Mouse (Mus musculus): ENCODE measurements around the gene Exosc5. TPM values are rescaled to one million over a fixed set of nuclear protein-coding genes. Genes with fewer than 3 reads are reported as not detected.
A peak's percentile ranks its signal among the peaks of the same experiment; 100 is the strongest.

Exosc5 gene
- polyA plus RNA-seq, 1 experiment from 2014 or later = 39.5 TPM

- Histone ChIP-seq H3K27ac (ENCODE audit: low read depth, low read length) (no peak overlapping the region), H3K36me3 (ENCODE audit: control insufficient read depth, insufficient read depth, low read length) (no peaks in the 10 kb centered on the region), H3K4me2 (ENCODE audit: low read length) (no peak overlapping the region), H3K4me3 (ENCODE audit: low read length) (no peak overlapping the region), H3K9me3 (ENCODE audit: control insufficient read depth, low read length) (no peaks in the 10 kb centered on the region), H3K27me3 (replicated peaks; ENCODE audit: control insufficient read depth, insufficient read depth, low read length) (no peaks in the 10 kb centered on the region), H3K9ac (ENCODE audit: low read depth, low read length) (no peak overlapping the region), H3K4me1 (ENCODE audit: control insufficient read depth, insufficient read depth, low read depth, low read length) (no peaks in the 10 kb centered on the region)
- 91% methylated on average over 8 of the region's 8 CpGs for WGBS
- no peak for ATAC-seq
Measured at GRCm38 (mm10) chr7:25651281-25651680, 7.7 kb upstream of the Exosc5 start.

GRCm38 (mm10) chr7:25652244-25652759, 6.7 kb upstream of the Exosc5 start:
- WGBS = 93% methylated on average over 12 of the region's 12 CpGs
- Histone ChIP-seq H3K9me3 (ENCODE audit: control insufficient read depth, low read length) (no peaks in the 10 kb centered on the region), H3K36me3 (ENCODE audit: control insufficient read depth, insufficient read depth, low read length) (no peaks in the 10 kb centered on the region), H3K27me3 (replicated peaks; ENCODE audit: control insufficient read depth, insufficient read depth, low read length) (no peaks in the 10 kb centered on the region), H3K4me2 (ENCODE audit: low read length) (no peak overlapping the region), H3K27ac (ENCODE audit: low read depth, low read length) (no peak overlapping the region), H3K4me3 (ENCODE audit: low read length) (no peak overlapping the region), H3K4me1 (ENCODE audit: control insufficient read depth, insufficient read depth, low read depth, low read length) (peaks cover 3% of the 10 kb centered on the region), H3K9ac (ENCODE audit: low read depth, low read length) (no peak overlapping the region)
- no peak for ATAC-seq

GRCm38 (mm10) chr7:25655601-25656428, 3.1 kb upstream of the Exosc5 start:
- Histone ChIP-seq H3K27ac (ENCODE audit: low read depth, low read length) (no peak overlapping the region), H3K4me3 (ENCODE audit: low read length) (no peak overlapping the region), H3K4me2 (ENCODE audit: low read length) (no peak overlapping the region), H3K27me3 (replicated peaks; ENCODE audit: control insufficient read depth, insufficient read depth, low read length) (no peaks in the 10 kb centered on the region), H3K9me3 (ENCODE audit: control insufficient read depth, low read length) (no peaks in the 10 kb centered on the region), H3K36me3 (ENCODE audit: control insufficient read depth, insufficient read depth, low read length) (no peaks in the 10 kb centered on the region), H3K9ac (ENCODE audit: low read depth, low read length) (no peak overlapping the region), H3K4me1 (ENCODE audit: control insufficient read depth, insufficient read depth, low read depth, low read length) (peaks cover 19% of the 10 kb centered on the region)
- no peak for ATAC-seq
- 78% methylated on average over 11 of the region's 11 CpGs for WGBS

- peaks cover 19% of the 10 kb centered on the region for H3K4me1 ChIP-seq (ENCODE audit: control insufficient read depth, insufficient read depth, low read depth, low read length)
- H3K36me3 ChIP-seq (ENCODE audit: control insufficient read depth, insufficient read depth, low read length) = no peaks in the 10 kb centered on the region
- H3K9me3 ChIP-seq (ENCODE audit: control insufficient read depth, low read length) = no peaks in the 10 kb centered on the region
- H3K9ac ChIP-seq (ENCODE audit: low read depth, low read length) = peak overlapping the region; percentile 75
- H3K27me3 ChIP-seq (replicated peaks; ENCODE audit: control insufficient read depth, insufficient read depth, low read length) = no peaks in the 10 kb centered on the region
- no peak overlapping the region for H3K27ac ChIP-seq (ENCODE audit: low read depth, low read length)
- H3K4me2 ChIP-seq (ENCODE audit: low read length) = peak overlapping the region; percentile 84
- H3K4me3 ChIP-seq (ENCODE audit: low read length) = peak overlapping the region; percentile 78
- WGBS = 42% methylated on average over 10 of the region's 10 CpGs
- ATAC-seq = no peak
Measured at GRCm38 (mm10) chr7:25657785-25658184, 1.2 kb upstream of the Exosc5 start.

- H3K9me3 ChIP-seq (ENCODE audit: control insufficient read depth, low read length) = no peaks in the 10 kb centered on the region
Measured at GRCm38 (mm10) chr7:25666381-25666780, 7.4 kb downstream of the Exosc5 start.

GRCm38 (mm10) chr7:25669158-25669557, 10.2 kb downstream of the Exosc5 start:
- H3K9ac ChIP-seq (ENCODE audit: low read depth, low read length) = no peak overlapping the region
- H3K36me3 ChIP-seq (ENCODE audit: control insufficient read depth, insufficient read depth, low read length) = peaks cover 18% of the 10 kb centered on the region
- H3K9me3 ChIP-seq (ENCODE audit: control insufficient read depth, low read length) = no peaks in the 10 kb centered on the region
- no peak overlapping the region for H3K4me3 ChIP-seq (ENCODE audit: low read length)
- WGBS = 91% methylated on average over 7 of the region's 10 CpGs
- no peak overlapping the region for H3K27ac ChIP-seq (ENCODE audit: low read depth, low read length)
- H3K4me1 ChIP-seq (ENCODE audit: control insufficient read depth, insufficient read depth, low read depth, low read length) = no peaks in the 10 kb centered on the region
- H3K4me2 ChIP-seq (ENCODE audit: low read length) = no peak overlapping the region
- ATAC-seq = no peak
- peaks cover 6% of the 10 kb centered on the region; the same call in 1 of the 2 replicates for H3K27me3 ChIP-seq (replicated peaks; ENCODE audit: control insufficient read depth, insufficient read depth, low read length)

More at GRCm38 (mm10) chr7:25666381-25666780, 7.4 kb downstream of the Exosc5 start:
- WGBS = 95% methylated on average over 8 of the region's 8 CpGs
- Histone ChIP-seq H3K4me2 (ENCODE audit: low read length) (no peak overlapping the region), H3K9ac (ENCODE audit: low read depth, low read length) (no peak overlapping the region), H3K27ac (ENCODE audit: low read depth, low read length) (no peak overlapping the region), H3K4me1 (ENCODE audit: control insufficient read depth, insufficient read depth, low read depth, low read length) (no peaks in the 10 kb centered on the region), H3K27me3 (replicated peaks; ENCODE audit: control insufficient read depth, insufficient read depth, low read length) (no peaks in the 10 kb centered on the region), H3K4me3 (ENCODE audit: low read length) (no peak overlapping the region), H3K36me3 (ENCODE audit: control insufficient read depth, insufficient read depth, low read length) (peaks cover 18% of the 10 kb centered on the region)
- no peak for ATAC-seq

GRCm38 (mm10) chr7:25669631-25670030, 10.7 kb downstream of the Exosc5 start:
- no peaks in the 10 kb centered on the region for H3K9me3 ChIP-seq (ENCODE audit: control insufficient read depth, low read length)
- no peaks in the 10 kb centered on the region for H3K4me1 ChIP-seq (ENCODE audit: control insufficient read depth, insufficient read depth, low read depth, low read length)
- H3K9ac ChIP-seq (ENCODE audit: low read depth, low read length) = no peak overlapping the region
- H3K36me3 ChIP-seq (ENCODE audit: control insufficient read depth, insufficient read depth, low read length) = peaks cover 15% of the 10 kb centered on the region
- no peak overlapping the region for H3K4me3 ChIP-seq (ENCODE audit: low read length)
- peaks cover 7% of the 10 kb centered on the region; the same call in 1 of the 2 replicates for H3K27me3 ChIP-seq (replicated peaks; ENCODE audit: control insufficient read depth, insufficient read depth, low read length)
- no peak for ATAC-seq
- no peak overlapping the region for H3K27ac ChIP-seq (ENCODE audit: low read depth, low read length)
- WGBS = 80% methylated on average over 9 of the region's 9 CpGs
- no peak overlapping the region for H3K4me2 ChIP-seq (ENCODE audit: low read length)

- Histone ChIP-seq H3K4me3 (ENCODE audit: low read length) (no peak overlapping the region), H3K36me3 (ENCODE audit: control insufficient read depth, insufficient read depth, low read length) (peaks cover 14% of the 10 kb centered on the region), H3K9me3 (ENCODE audit: control insufficient read depth, low read length) (no peaks in the 10 kb centered on the region), H3K9ac (ENCODE audit: low read depth, low read length) (no peak overlapping the region), H3K4me2 (ENCODE audit: low read length) (no peak overlapping the region), H3K27ac (ENCODE audit: low read depth, low read length) (no peak overlapping the region), H3K27me3 (replicated peaks; ENCODE audit: control insufficient read depth, insufficient read depth, low read length) (peaks cover 7% of the 10 kb centered on the region; the same call in 1 of the 2 replicates), H3K4me1 (ENCODE audit: control insufficient read depth, insufficient read depth, low read depth, low read length) (no peaks in the 10 kb centered on the region)
- 95% methylated on average over 4 of the region's 4 CpGs for WGBS
- ATAC-seq = no peak
Measured at GRCm38 (mm10) chr7:25670096-25670495, 11.1 kb downstream of the Exosc5 start.

- no peaks in the 10 kb centered on the region for H3K9me3 ChIP-seq (ENCODE audit: control insufficient read depth, low read length)
- peaks cover 7% of the 10 kb centered on the region; the same call in 1 of the 2 replicates for H3K27me3 ChIP-seq (replicated peaks; ENCODE audit: control insufficient read depth, insufficient read depth, low read length)
- H3K4me3 ChIP-seq (ENCODE audit: low read length) = no peak overlapping the region
- WGBS = 79% methylated on average over 2 of the region's 2 CpGs
- no peak overlapping the region for H3K9ac ChIP-seq (ENCODE audit: low read depth, low read length)
- ATAC-seq = no peak
- no peak overlapping the region for H3K27ac ChIP-seq (ENCODE audit: low read depth, low read length)
- H3K4me1 ChIP-seq (ENCODE audit: control insufficient read depth, insufficient read depth, low read depth, low read length) = peaks cover 4% of the 10 kb centered on the region; the same call in 1 of the 2 replicates
- H3K4me2 ChIP-seq (ENCODE audit: low read length) = no peak overlapping the region
- peaks cover 7% of the 10 kb centered on the region for H3K36me3 ChIP-seq (ENCODE audit: control insufficient read depth, insufficient read depth, low read length)
Measured at GRCm38 (mm10) chr7:25671686-25672085, 12.7 kb downstream of the Exosc5 start.

All from hindbrain, embryonic 16.5 days (tissue).